Mouse (Mus musculus): ENCODE results near the gene Caln1. TPM values are rescaled to one million over a fixed set of nuclear protein-coding genes. Genes with fewer than 3 reads are reported as not detected.

Gene Caln1
- total RNA-seq, 2 experiments from 2014 or later = 141 to 152 TPM

DNA sequence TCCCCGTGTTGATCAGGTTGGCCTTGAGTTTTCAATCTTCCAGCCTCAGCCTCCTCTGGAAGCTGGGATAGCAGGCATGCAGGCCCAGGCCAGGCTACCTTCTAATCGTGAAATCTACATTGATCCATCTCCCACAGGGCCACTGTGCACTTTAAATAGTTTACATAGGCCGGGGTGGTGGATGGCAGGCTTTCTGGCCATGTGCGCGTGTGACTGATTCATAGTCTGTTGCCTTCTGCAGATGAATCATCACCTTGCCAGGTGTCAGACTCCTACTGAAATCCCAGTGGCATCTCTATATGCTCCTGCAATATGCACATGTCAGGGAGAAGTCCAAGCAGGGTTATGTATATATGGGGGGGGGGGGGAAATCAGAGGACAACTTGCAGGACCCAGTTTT is 428.5 kb downstream of the Caln1 start:
- DNase-seq (ENCODE audit: low spot score in 2 of 2) = no peak

DNA sequence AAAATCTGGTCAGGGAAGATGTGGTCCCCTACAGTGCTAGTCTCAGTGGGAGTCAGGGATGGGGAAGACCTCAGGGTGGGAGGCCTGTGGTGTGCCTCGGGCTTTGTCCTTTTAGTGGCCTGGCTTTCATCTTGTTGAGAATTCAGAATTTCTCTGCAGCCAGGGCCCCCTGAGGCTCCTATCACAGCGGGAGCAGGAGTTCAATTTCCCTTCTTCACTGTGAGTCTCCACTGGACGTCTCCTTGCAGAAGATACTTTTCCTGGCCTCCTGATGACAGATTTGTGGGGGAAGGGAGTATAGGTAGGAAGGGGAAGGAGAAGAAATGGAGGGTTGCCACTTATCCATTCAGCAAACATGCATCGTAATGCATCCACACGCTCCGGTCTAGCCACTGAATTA is 441.1 kb downstream of the Caln1 start:
- no peak for DNase-seq (ENCODE audit: low spot score in 2 of 2)

DNA sequence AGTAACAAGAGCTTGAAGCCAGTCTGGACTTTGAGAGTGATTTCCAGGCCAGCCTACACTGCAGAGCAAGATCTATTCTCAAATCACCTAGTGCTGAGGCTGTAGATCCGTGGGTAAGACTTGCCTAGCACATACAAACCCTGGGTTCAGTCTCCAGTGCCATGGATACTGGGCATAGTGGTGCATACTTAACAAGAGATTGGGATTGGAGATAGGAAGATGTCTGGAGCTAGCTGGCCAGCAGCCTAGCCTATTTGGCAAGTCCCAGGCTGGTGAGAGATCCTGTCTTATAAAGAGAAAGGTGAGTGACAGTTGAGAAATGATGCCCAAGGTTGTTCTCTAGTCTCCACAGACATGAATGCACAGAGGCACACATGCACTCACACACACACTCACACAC is 441.6 kb downstream of the Caln1 start:
- DNase-seq (ENCODE audit: low spot score in 2 of 2) = no peak

- DNase-seq (ENCODE audit: low spot score in 2 of 2) = peak; percentile 73
Observed at GRCm38 (mm10) chr5:130811266-130811665, 442.0 kb downstream of the Caln1 start.

DNA sequence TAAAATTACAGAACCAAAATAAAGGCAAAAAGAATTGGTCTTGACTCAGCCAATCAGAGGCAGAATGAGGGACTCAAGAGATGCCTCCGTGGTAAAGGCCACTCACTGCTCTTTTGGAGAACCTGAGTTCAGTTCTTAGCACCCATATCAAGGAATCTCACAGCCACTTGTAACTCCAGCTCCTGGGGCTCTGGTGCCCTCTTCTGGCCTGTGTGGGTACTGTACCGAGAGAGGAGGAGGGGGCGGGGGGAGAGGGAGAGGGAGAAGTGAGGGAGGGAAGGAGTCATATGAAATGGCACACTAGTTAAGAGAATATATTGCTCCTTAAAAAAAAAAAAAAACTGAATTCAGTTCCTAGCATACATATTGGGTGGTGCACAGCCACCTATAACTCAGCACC is 442.7 kb downstream of the Caln1 start:
- no peak for DNase-seq (ENCODE audit: low spot score in 2 of 2)

DNA sequence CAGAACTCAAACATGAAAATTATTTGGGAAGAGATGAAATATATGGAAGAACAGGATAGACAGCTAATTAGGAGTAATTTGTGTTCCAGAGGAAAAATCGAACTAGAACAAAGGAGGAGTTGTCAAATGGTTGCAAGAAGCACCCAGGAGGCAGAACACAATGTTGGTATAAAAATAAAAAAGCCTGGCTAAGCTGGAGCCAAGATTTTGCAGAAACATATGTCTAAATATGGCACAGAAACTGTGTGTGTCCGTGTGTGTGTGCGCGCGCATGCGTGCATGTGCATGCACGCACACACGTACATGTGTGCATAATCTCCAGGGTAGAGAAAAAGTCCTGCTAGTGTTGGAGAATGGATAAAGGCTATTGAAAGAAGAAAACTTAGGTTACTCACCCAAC is 443.3 kb downstream of the Caln1 start:
- no peak for DNase-seq (ENCODE audit: low spot score in 2 of 2)

GRCm38 (mm10) chr5:130813089-130813488 is 443.8 kb downstream of the Caln1 start:
- DNase-seq (ENCODE audit: low spot score in 2 of 2) = peak in 1 of 2 experiments; percentile 22

DNA sequence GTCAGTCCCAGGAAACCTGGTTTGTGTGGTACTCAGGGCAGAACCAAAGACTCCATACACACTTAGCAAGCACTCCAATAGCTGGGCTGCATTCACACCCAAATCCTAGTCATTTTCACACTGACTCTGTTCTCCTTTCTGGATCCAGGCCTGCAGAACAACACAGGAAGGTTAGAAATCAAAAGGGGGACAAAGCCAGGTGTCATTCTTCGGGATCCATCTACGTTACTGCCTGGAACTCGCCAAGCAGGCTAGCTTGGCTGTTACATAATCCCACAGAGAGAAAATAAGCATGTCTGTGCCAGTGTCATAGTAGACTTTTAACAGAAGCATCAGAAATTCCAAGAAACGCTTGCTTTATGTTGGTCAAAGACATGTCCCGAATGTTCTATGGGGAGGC is 446.1 kb downstream of the Caln1 start:
- no peak for DNase-seq (ENCODE audit: low spot score in 2 of 2)

GRCm38 (mm10) chr5:130820021-130820648 is 450.9 kb downstream of the Caln1 start:
- DNase-seq (ENCODE audit: low spot score in 2 of 2) = no peak

DNA sequence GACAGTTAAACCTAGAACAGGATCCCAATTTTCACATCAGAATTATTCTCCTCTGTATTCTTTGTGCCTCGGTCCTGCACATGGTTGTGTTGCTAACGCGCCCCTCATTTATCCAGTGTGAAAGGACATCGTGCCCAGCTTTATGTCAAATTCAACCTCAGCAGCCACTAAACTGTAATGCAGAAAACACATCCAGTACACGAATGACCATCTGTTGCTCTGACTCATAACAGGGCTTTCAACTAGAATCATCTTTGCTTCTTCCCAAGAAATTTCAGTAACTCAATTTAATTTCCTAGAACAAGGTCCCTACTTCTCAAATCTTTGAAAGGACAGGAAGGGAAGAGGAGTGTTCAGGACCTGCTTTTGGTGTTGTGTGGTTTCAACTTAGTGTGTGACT is 451.4 kb downstream of the Caln1 start:
- DNase-seq (ENCODE audit: low spot score in 2 of 2) = no peak

- no peak for DNase-seq (ENCODE audit: low spot score in 2 of 2)
Observed at GRCm38 (mm10) chr5:130825797-130826196, 456.5 kb downstream of the Caln1 start.

DNA sequence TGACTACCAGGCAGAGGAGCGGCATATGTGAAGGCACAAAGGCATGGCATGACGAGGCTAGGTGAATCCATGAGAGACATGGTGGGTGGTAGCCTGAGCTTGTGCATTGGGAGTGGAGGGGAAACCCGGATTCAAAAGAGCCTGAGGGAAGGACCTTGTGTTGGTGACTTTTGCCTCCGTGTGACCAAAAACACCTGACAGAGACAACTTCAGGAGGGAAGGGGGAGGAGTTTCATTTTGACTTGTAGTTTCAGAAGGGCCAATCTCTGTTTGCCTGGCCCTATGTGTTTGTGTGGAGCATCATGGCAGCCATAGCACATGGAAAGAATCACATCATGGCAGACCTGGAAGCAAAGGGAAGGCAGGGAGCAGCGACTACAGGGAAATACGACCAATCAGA is 479.3 kb downstream of the Caln1 start:
- DNase-seq (ENCODE audit: low spot score in 2 of 2) = no peak

- no peak for DNase-seq (ENCODE audit: low spot score in 2 of 2)
Observed at GRCm38 (mm10) chr5:130849610-130850009, 480.4 kb downstream of the Caln1 start.

GRCm38 (mm10) chr5:130852182-130852581 is 482.9 kb downstream of the Caln1 start:
- no peak for DNase-seq (ENCODE audit: low spot score in 2 of 2)

- peak; percentile 92 to 96 for DNase-seq (ENCODE audit: low spot score in 2 of 2)
Observed at GRCm38 (mm10) chr5:130853371-130853770, 484.1 kb downstream of the Caln1 start.

DNA sequence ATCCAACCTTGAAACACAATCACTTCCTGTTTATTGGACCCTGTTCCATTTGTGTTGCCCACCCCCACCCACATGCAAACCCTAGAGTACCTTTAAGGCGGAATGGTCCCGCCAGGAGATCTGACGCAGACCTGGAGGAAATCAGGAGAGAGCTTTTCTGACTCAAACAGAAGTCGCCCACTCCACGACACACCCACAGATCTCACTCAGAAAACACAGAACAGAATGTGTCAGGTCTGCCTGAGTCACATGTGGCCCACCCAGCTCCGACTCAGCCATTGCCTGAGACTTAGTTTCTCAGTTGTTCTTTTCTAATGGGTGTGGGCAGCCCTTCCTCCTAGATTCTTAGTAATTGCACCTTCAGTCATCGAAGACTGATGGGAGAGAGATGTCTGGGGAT is 485.2 kb downstream of the Caln1 start:
- no peak for DNase-seq (ENCODE audit: low spot score in 2 of 2)

- peak; percentile 54 to 67 for DNase-seq (ENCODE audit: low spot score in 2 of 2)
Observed at GRCm38 (mm10) chr5:130858148-130858547, 488.9 kb downstream of the Caln1 start.

GRCm38 (mm10) chr5:130858706-130859105 is 489.5 kb downstream of the Caln1 start:
- DNase-seq (ENCODE audit: low spot score in 2 of 2) = no peak

DNA sequence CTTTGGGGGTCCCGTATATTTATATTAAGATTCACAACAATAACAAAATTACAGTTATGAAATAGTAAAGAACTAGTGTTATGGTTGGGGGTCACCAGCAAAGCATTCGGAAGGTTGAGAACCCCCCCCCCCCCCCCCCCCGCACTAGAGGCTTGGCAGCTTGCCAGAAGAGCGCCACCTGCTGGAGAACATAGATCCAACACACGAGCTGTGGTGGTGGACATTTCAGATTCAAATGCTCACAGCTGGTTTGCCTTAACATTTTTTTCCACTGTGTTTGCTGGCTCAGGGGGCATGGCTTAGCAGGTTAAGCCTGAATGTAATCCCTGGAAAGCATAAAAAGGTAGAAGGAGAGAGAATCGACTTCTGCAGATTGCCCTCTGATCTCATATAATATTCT is 490.5 kb downstream of the Caln1 start:
- peak in 1 of 2 experiments; percentile 28 for DNase-seq (ENCODE audit: low spot score in 2 of 2)

GRCm38 (mm10) chr5:130862302-130862701 is 493.0 kb downstream of the Caln1 start:
- peak; percentile 73 to 81 for DNase-seq (ENCODE audit: low spot score in 2 of 2)

GRCm38 (mm10) chr5:130869869-130870268 is 500.6 kb downstream of the Caln1 start:
- no peak for DNase-seq (ENCODE audit: low spot score in 2 of 2)

DNA sequence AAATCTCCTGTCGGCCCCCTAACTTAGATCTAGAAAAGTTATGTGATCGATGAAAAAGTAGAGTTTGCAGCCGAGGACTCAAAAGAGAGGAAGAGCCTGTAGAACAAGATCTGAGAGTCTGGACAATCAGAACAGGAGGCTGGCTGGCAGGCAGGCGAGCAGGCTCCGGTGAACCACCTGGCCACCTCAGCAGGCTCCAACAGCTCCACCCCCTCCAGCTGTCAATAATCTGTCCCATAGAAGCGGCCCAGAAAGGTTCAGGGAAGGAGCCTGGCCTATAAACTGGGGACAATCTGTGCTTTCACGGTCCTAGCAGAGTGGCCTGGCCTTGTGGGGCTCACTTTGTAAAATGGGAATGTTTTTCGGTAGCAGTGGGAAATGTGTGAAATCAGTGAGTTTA is 501.8 kb downstream of the Caln1 start:
- DNase-seq (ENCODE audit: low spot score in 2 of 2) = peak in 1 of 2 experiments; percentile 31

DNA sequence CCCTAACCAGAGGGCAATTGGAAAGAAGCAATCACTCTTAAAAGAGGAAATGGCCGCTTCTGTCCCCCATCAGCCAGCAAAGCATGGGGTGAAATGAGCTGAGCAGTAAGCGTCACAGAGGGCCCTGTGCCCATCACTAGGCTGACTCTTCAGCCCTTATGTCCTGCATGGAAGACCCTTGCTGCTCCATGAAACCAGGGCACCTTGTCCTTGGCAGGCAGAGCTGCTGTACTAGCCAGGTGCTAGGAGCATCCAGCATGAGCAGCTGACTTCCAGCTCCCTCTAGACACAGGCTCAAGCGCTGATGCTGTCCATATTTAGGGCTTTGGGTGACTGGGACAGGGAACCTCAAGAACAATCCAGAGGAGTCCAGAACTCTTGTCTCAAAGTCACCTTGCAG is 506.1 kb downstream of the Caln1 start:
- DNase-seq (ENCODE audit: low spot score in 2 of 2) = no peak

DNA sequence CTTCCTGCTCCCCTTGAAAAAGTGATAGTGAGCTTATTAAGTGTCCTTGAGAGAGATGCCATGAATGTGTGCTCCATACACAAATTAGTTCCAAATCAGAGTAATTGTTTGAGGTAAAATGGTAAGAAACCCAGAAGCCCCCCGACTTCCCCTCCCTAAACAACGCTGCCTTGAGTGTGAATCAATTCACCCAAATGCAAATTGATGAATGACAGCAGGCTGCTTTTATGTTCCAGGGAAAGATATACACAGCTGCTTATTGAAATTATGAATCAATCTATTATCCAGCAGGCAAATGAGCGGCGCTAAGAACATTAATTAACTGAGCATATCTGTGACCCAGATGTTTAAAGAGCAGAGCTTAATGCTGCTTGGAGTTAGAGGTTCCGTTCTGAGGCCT is 511.1 kb downstream of the Caln1 start:
- no peak for DNase-seq (ENCODE audit: low spot score in 2 of 2)
